Mouse (Mus musculus) c-Kit-positive CD71-positive TER-119-positive erythroid progenitor cells, embryonic 14.5 days (primary cell): ENCODE data around the gene Hist1h1d.
"Not testable (repeated sequence)": the region's sequence is repeated elsewhere in the genome, so short reads cannot be mapped to it uniquely, and the experiment has no call there.

Experiments
- DNase-seq: peaks from one replicate; pipeline ENCODE4 v3.0.0-alpha.2; 2013; ENCODE audit warnings: low spot score

The Hist1h1d gene

DNA sequence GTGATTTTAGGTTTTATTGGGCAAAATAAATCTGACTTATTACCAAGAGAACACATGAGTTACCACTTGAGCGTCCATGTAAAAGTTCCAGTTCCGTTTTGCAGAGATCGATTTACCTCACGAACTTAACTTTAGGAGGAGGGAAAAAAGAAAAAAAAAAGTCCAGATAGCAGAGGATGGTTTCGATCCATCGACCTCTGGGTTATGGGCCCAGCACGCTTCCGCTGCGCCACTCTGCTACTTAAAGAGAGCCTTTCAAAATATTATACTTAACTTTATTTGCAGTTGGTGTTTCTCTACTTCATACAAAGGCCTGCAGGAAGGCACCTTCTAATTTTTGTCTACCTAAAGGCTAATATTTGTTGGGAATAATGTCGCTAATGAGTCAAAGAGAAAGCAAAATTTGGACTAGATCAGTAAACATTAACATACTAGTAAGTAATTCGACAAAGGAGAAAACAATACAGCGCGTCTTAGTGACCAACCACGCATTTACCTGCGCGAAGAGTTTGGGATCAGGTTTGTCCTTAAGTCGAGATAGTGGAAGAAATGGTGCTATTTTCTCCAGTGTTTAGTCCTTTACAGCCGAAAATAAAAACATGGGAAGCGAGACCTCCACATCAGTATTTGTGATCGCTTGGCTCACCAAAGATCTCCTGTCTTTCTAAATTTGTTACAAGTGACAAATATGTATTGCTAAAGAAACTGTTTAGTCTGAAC is 22.7 kb upstream of the Hist1h1d start:
- DNase-seq = peak; percentile 77

DNA sequence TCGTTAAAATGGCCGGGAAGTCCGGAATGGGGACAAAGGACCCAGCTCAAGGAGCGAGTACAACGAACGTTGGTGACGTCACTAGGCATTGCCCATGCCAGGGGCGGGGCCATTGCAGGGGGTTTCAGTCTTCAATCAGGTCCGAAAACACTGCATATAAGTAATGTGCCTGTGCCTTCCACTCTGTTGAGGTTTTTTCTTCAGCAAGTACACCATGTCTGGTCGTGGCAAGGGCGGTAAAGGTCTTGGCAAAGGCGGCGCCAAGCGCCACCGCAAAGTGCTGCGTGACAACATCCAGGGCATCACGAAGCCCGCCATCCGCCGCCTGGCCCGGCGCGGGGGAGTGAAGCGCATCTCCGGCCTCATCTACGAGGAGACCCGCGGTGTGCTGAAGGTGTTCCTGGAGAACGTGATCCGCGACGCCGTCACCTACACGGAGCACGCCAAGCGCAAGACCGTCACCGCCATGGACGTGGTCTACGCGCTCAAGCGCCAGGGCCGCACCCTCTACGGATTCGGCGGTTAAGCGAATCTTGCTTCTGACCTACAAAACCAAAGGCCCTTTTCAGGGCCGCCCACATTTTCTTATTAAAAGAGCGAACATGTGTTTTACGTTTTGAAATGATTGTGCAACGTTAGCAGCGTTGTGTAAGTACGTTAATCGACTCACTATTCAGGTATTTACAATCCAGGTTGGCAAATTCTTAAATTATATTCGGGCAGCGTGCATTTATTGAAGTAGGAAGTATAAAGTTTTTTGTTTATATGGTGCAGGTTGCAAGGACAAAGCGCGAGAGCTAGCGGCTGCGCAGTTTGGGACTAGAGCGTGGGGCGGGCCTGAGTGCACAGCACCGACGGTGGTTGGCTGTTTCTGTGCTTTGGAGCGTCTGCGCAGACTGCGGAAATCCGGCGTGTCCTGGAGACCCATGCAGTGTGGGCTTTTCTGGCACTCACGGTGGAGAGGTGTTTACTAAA is 21.9 kb upstream of the Hist1h1d start, which contains the start of gene Hist1h4h:
TSS of gene Hist1h4h (plus strand) at position 150 of the 975 bp plus-strand sequence.
- peak; percentile 98 for DNase-seq

DNA sequence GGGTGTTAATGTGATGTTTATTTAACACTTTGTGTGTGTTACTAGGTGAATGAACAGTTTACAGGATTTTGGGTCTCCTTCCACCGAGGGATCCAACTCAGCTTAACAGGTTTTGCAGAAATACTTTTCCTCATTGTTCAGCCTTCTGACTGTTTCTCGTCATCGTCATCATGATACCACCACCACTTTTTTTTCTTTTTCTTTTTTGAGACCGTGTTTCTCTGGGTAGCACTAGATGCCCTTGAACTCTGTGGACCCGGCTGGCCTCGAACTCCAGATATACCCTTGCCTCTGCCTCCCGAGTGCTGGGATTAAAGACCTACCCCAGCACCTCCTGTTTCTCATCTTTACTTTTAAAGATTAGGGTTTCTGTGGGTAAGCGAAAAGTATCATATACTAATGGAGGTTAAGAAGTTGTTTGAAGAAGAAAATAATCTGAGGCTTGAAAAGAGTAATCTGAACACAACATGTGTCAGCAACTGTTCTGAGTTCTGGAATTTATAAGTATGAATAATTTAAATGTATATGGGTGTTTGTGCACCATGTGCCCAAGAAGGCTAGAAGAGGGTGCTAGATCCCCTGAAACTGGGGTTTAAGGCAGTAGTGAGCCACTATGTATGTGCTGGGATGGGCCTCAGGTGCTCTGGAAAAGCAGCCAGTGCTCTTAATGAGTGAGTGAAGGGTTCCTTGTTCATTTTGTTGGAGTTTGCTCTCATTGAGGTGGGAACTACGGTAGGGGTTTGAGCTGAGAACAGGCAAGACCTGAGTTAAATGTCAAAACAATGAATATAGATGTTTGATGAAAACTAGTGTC is 20.6 kb upstream of the Hist1h1d start:
- DNase-seq = no peak

DNA sequence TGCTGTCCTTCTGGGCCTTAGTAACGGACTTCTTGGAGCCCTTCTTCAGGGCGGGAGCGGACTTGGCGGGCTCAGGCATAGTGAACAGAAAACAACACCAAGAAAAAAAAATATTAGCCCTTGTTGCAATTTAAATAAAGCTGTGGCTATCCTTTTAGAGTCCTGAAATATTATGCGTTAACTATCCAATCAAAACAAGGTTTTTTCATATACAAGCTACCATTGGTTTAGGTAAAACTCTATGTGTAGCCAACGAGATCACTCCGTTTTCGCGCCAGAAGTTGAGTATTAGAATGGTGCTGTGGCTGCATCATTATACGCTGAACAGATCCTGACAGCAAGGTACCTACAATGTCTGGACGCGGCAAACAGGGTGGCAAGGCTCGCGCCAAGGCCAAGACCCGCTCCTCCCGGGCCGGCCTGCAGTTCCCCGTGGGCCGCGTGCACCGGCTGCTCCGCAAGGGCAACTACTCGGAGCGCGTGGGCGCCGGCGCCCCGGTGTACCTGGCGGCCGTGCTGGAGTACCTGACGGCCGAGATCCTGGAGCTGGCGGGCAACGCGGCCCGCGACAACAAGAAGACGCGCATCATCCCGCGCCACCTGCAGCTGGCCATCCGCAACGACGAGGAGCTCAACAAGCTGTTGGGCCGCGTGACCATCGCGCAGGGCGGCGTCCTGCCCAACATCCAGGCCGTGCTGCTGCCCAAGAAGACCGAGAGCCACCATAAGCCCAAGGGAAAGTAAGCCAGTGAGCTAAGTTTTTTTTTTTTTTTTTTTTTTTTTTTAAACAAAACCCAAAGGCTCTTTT is 19.3 kb upstream of the Hist1h1d start, which contains the start of gene Hist1h2af:
TSS of gene Hist1h2af (plus strand) at position 347 of the 808 bp plus-strand sequence.
- DNase-seq = peak; percentile 94

DNA sequence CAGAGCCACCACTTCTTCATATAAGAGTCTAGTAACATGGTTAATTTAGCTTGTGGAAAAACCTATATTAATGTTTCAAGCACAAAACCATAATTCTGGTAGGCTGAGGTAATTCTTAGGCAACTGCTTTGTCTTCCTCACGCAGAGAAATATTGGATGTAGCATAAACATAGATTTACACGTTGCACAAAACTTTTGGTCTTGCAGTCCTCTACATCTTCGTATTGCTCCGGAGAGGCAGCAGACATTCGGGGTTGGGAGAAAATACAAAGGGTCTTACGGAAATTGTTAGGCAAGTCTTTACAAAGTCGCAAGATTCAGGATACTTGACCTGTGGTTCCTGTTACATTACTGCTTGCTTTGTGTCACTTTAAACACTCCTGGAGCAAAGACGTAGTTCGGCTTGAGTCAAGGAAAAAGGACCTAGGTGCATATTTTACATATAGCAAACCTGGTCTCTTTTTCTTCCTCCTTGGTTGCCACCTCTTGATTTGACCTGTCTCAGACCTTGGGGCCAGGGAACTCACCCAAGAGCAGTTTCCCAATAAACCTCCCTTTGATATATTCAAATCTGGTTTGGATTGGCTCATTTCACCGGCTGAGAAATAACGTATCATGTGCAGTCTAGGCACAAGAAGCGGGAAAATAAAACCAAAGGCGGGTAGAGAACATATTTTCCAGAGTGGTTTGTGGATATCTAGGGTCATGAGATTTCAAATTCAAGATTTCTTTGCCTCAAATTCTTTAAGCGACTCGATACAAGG is 18.5 kb upstream of the Hist1h1d start:
- DNase-seq = no peak

DNA sequence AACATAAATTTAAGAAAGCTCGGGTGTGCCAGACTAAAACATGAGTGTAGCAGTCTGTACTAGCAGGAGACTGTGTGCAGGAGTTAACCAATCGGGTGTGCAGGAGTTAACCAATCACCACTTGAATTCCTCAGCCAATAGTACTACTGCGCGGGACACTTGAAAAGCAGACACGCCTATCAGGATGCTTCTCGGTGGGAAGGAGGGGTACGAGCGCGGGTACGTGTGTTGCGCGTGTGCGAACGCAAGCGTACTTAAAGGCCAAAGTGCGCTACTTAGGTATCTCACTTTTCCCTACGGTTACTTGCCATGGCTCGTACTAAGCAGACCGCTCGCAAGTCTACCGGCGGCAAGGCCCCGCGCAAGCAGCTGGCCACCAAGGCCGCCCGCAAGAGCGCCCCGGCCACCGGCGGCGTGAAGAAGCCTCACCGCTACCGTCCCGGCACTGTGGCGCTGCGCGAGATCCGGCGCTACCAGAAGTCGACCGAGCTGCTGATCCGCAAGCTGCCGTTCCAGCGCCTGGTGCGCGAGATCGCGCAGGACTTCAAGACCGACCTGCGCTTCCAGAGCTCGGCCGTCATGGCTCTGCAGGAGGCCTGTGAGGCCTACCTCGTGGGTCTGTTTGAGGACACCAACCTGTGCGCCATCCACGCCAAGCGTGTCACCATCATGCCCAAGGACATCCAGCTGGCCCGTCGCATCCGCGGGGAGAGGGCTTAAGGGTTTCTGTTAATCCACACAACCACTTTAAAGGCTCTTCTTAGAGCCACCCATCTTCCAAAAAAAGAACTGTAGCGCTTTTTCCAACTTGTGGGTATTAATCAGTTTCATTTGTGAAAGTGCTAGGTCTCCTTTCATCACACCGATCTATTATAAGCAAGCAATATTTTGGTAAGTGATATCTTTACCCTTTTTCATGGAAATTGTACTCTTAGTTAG is 17.7 kb upstream of the Hist1h1d start, which contains the start of gene Hist1h3g:
TSS of gene Hist1h3g (plus strand) at position 286 of the 939 bp plus-strand sequence.
- peak; percentile 96 for DNase-seq

DNA sequence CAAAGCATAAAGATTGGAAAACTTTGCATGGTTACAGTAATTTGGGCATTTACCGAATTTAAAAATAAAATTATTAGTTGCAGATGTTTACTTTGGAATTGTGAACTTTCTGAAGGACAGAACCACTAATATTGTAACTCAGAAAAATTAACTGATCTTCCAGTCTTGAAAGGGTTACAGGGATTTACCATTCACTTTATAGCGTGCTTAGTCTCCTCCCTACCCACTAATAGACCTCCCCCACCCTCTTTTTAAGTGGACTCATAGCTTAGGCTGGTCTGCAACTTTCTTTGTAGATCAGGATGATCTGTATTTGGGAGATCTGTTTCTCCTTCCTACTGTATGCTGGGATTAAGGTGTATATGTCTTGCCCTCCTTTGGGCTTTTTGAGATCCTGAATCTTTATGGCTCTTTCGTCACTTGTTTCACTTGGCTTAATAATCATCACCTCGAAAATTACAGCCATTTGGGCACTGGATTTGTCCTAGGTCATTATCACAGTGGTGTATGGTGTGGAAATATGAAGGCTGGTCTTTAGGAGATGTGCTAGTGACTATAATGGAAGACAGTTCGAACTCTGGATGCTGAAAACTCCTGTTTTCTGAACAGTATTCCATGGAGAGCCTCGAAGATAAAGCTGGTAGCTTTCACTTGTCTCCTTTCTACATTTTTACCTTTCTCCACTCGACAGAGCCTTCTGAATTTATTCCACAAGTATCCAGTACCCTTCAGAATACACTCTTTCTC is 16.8 kb upstream of the Hist1h1d start:
- DNase-seq = peak; percentile 63

DNA sequence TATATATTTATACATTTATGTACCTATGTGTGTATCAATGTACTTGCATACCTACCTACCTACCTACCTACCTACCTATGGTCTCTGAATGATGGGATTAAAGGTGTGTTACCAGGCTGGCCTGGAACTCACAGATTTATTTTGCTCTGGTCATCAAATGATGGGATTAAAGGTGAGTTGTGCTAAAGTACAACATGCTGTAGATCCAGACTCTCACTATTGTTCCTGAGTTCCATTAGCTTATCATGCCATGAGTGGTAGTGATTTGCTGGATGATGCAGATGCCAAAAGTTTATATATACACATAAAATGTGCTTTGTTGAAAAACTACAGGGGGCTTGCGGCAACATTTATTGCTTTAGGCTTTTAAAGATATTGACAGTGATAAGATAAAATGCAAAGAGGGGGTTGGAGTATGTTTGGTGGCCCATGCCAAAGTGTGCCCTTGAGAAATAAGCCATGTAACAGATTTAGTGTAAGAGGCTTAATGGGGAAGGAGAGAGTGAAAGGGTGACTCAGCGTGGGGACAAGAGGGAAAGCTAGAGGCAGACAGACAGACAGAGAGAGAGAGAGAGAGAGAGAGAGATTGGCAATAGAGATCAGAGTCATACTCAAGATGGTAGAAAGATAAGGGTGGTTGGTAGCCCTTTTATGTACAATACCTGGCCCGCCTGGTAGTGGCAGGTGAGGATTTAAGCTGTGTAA is 15.9 kb upstream of the Hist1h1d start:
- DNase-seq = no peak

DNA sequence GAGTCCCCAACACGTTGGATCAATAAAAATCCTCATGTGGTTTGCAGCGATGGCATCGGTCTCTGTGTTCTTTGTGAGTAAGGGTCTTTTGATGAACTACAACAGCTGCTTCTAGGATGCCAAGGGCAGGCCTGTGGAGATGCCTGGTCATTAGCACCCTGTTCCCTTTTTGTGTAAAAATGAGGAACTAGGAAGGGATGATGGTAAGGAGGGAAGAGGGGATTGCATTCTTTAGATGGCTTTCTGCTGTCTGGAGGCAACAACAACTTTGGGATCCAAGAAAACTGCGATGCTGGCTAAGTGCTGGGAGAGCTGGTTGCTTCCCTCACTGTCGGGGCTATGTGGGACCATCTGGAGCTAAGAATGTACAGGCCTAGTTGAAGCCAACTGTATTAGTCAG is 14.8 kb upstream of the Hist1h1d start:
- no peak for DNase-seq

DNA sequence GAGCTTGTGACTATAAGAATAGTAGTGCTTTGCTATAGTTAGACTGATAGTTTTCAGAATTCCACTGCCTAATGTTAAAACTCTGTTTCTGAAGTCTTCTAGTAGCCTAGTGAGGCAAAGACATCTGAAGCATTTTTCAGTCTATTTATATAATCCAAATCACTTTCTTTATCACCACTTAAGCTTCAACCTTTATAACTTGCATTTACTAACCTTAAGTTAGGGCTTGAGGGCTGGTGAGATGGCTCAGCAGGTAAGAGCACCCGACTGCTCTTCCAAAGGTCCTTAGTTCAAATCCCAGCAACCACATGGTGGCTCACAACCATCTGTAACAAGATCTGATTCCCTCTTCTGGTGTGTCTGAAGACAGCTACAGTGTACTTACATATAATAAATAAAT is 13.2 kb upstream of the Hist1h1d start:
- not testable (repeated sequence) for DNase-seq

DNA sequence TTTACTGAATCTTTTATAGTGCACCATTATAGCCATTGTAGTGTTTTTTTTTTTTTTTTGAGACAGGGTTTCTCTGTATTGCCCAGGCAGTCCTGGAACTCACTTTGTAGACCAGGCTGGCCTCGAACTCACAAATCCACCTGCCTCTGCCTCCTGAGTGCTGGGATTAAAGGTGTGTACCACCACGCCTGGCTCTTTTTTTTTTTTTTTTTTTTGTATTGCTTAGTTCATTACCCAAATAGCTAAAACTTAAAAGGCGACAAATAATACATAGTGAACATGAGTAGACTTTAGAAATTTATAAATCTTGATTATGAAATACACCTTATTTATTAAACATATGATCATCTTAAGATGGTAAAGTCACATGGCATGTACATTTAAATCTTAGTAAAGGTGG is 11.6 kb upstream of the Hist1h1d start:
- DNase-seq = no peak

DNA sequence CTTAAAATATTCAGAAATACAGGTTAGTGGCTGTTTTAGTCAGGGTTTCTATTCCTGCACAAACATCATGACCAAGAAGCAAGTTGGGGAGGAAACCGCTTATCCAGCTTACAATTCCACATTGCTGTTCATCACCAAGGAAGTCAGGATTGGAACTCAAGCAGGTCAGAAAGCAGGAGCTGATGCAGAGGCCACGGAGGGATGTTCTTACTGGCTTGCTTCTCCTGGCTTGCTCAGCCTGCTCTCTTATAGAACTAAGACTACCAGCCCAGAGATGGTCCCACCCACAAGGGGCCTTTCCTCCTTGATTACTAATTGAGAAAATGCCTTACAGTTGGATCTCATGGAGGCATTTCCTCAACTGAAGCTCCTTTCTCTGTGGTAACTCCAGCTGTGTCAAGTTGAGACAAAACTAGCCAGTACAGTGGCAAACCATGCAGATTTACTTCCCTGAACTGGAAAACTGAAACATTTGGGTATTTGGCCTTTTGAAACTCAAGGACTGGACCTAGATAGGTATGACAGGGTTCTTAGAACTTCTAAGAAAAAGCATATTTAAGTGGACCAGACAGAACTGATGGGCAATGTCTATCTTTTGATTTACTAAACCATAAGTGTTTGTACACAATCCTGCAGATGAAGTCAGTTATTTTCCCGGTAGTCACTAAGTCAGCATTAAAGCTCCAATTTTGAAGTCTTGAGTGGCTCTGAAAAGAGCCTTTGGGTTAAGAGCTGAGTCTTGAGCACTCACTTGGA is 10.7 kb upstream of the Hist1h1d start:
- DNase-seq = peak; percentile 76

DNA sequence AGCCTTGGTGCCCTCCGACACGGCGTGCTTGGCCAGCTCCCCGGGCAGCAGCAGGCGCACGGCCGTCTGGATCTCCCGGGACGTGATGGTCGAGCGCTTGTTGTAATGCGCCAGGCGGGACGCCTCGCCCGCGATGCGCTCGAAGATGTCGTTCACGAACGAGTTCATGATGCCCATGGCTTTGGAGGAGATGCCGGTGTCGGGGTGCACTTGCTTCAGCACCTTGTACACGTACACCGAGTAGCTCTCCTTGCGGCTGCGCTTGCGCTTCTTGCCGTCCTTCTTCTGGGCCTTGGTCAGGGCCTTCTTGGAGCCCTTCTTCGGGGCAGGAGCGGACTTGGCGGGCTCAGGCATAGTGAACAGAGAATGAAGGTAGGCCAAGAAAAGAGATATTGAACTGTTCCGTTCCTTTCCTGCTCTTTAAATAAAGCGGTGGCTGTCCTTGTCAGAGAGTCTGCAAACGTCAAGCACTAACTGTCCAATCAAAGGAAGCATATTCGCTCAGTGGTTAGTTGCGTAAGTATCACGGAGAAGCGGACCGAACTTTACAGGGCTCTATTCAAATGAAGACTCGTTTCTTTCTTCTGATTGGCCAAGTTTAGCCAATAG is 10.0 kb upstream of the Hist1h1d start, which contains the start of gene Hist1h2bh:
TSS of gene Hist1h2bh (minus strand) at position 394 of the 609 bp plus-strand sequence.
- peak; percentile 97 for DNase-seq

DNA sequence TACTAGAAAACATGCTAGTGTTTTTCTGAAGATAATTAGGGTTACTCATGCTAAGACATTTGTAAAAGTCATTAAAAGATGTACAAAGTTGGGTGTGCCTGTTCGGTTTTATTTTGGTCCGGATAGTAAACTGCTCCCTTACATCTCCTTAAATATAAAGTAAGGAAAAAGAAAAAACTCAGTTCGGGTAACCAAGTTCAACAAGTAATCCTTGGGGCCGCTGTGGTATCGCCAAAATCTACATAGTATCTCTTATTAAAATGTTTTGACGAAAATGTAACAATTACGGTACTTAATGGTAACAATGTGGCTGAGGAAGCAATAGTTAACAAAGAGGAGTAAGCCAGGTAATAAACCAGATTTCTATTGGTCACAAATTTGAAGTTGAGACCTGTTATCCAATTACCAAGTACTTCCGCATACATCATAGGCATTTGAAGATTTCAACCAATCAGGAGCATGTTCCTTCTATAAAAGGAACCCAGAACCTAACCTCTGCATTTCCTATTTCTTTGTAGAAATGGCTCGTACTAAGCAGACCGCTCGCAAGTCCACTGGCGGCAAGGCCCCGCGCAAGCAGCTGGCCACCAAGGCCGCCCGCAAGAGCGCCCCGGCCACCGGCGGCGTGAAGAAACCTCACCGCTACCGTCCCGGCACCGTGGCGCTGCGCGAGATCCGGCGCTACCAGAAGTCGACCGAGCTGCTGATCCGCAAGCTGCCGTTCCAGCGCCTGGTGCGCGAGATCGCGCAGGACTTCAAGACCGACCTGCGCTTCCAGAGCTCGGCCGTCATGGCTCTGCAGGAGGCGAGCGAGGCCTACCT is 8.9 kb upstream of the Hist1h1d start, which contains the start of gene Hist1h3f:
TSS of gene Hist1h3f (plus strand) at position 88 of the 822 bp plus-strand sequence.
- peak; percentile 98 for DNase-seq

DNA sequence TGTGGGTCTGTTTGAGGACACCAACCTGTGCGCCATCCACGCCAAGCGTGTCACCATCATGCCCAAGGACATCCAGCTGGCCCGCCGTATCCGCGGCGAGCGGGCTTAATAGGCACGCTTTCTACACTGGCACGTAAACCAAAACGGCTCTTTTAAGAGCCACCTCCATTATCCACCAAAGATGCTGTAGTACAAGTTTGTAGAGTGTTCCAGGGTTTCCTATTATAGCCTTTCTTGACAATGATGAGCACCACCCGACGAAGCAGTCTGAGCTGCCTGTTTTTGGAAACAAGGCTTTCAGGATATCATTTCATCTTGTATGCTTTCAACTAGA is 8.3 kb upstream of the Hist1h1d start:
- not testable (repeated sequence) for DNase-seq

DNA sequence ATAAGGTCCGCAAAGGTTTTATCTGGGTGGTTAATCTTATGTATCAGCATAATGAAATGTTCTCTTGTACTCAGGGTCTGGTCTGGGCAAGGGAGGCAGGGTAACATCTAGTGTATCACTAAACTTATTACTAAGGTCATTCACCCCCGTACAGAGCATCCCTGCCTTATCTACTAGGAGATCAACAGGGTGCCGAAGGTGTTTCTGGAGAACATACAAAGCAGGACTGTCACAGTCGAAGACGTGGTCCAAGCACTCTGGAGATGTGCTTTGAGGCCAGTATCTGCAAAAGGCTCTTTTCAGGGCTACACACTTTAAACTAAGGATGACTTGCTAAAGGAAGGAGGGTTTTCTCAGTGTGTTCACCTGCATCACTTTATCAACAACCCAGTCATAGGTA is 6.4 kb upstream of the Hist1h1d start:
- DNase-seq = no peak
